Mouse (Mus musculus) thymus, adult 2 months (tissue): Measurements from ENCODE around the gene Ifi44.

Experiments
- CTCF ChIP-seq: fragments of 200-500 bp; IDR thresholded peaks from 2 replicates; pipeline ENCODE4 v1.5.1; 2012; ENCODE audit warnings: mild to moderate bottlenecking, control low read depth, low read length, moderate library complexity, borderline replicate concordance; ENCODE audit not compliant: control insufficient read depth, poor library complexity, insufficient read depth; ENCODE audit errors: extremely low read depth
- POLR2A ChIP-seq: fragments of 200-500 bp; IDR thresholded peaks from 2 replicates; pipeline ENCODE4 v1.6.1; 2012; ENCODE audit warnings: mild to moderate bottlenecking, low read length, control low read depth, moderate library complexity; ENCODE audit not compliant: control insufficient read depth, poor library complexity, insufficient read depth; ENCODE audit errors: extremely low read depth

GRCm38 (mm10) chr3:151775089-151775488, 25.3 kb upstream of the Ifi44 start:
- TF ChIP-seq CTCF (no peak), POLR2A (no peak)
